Mouse (Mus musculus): Measurements from ENCODE around the gene Krt7.

The Krt7 gene

DNA sequence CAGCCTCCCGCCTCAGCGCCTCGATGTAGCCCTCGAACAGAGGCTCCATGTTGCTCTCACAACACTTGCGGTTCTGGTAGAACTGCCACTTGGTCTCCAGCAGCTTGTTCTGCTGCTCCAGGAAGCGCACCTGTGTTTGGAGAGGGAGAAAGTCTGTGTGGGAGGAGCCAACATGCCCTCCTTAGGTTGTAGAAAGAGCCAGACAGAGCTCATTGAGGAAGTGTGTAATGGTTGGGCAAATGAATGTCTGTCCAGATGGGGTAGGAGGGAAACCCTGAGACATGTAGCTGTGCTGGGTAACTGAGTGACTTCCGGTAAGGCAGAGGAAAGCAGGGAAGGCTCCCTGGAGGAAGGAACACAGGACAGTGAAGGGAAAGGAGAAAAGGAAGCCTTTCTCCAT is 25.8 kb downstream of the Krt7 start:
- in situ Hi-C loops (cut with MboI; ENCODE audit: low sequenced_read_pairs), result no loop called here

DNA sequence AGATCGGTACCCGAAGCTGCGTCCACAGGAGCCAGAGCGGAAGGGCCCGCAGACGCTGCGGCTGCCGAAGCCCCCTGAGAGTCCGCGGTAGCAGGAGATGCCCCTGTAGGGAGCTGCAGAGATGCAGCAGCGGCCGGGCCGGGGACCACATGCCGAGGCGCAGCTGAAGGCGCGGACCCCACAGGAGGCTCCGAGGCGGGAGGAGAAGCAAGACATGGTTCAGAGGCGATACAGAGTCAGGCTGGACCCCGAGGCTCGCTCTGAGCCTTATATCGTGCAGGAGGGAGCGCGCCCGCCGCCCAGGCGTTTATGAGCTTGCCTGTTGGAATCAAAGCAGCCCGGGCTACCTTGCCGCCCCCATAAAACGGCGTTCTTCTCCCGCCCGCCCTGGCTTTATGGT is 27.7 kb downstream of the Krt7 start, which contains the start of gene Krt87:
TSS of gene Krt87 (minus strand) at position 250 of the 400 bp plus-strand sequence.
- in situ Hi-C loops (cut with MboI; ENCODE audit: low sequenced_read_pairs), result no loop called here

DNA sequence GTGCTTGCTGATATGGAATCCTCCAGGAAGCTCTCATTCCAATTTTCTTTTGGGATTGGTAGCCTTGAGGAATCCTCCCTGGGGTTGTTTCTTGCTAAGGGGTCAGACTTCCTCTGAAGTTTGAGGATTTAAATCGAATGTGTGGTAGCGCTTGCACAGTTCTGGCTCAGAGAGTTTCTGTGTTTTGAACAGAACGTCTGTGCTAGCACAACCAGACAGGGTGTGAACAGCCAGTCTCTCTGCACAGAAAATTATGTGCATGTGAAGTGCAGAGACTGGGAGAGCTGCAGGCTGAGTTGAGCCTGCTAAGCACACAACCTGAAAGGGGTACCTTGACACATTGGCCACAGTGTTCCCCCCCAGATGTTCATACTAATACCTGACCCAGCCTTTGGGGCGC is 30.0 kb downstream of the Krt7 start:
- in situ Hi-C loops (cut with MboI; ENCODE audit: low sequenced_read_pairs), result no loop called here

DNA sequence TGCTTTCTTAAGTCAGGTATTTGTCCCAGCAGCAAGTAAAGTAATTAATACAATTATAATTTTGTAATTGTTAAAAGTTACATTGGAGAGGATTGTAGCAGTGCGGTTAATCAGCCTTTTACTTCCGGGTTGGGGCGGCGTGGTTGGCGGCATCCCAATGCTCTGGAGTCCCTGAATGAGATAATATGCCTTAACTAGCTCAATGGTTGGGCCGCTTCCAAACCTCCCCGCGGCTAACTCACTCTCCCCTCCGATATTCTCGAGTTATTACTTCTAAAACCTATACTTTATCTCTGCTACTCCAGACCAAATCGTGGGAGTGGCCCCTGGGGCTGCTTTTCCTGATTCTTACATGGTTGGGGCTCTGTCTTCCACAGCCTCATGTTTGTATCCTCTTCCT is 35.7 kb downstream of the Krt7 start:
- in situ Hi-C loops (cut with MboI; ENCODE audit: low sequenced_read_pairs), result no loop called here

DNA sequence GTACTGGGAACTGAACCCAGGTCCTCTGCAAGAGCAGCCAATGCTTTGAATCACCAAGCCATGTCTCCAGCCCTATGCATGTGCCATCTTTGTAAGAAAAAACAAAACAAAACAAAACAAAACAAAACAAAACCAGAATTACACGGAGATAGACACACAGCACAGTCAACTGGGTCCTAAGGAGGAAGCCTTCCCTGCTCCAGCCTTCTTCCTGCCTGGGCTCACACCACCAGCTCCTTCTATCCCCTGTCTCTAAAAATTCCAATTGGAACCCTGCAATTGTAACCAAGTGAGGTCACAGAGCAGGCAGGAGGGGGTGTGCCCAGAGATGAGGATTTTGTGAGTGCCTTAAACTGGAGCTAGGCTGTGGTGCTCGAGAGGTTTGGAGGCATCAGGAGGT is 36.6 kb downstream of the Krt7 start, which contains the start of gene Krt88:
TSS of gene Krt88 (plus strand) at position 301 of the 400 bp plus-strand sequence.
- in situ Hi-C loops (cut with MboI; ENCODE audit: low sequenced_read_pairs), result no loop called here

DNA sequence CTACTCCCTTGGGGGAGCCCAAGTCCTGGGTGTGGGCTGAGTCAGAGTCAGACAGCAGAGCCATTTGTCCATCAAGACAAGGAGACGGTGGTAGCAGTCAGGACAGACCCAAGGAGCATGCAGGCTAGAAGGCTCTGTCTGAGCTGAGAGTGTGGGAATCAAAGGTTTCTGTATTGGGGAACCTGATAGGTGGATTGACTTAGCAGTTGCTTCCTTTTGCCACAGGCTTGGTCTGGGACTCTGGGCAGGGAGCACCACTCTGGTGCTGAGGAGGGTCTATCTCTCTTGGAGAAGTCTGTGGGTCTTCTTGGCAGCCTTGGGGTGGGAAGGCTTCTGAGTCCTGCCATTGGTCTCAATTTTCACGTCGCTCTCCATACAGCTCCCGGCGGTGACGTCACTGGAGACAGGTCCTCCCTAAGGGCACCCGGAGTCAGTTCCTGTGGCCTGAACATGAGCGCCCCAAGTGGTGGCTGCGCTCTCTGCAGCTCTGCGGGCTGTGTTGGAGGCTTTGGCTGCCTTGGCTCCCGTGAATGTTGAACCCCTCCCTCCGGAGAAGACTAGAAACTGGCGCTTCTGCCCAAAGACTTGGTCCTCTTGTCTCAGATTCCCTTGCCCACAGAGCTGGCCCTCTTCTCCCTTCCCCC is 42.4 kb downstream of the Krt7 start:
- in situ Hi-C loops (cut with MboI; ENCODE audit: low sequenced_read_pairs), result no loop called here

DNA sequence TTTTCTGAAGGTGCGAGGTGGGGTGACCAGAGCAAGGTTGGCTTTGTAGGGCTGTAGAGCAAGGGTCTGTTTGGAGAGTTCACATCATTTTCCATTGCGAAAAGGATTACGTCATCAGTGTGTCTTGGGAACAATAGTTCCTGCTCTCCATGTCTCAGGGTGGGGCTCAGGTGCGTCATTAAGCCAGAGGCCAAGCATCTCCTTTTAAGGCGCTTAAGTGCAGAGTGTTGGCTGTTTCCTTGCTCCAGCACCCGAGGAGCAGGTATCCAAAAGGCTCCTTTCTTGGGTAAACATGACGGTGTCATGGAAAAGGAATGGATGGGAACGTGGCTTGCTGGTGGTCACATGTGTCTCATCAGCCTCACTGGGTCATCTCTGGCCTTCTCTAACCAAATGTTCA is 43.9 kb downstream of the Krt7 start:
- in situ Hi-C loops (cut with MboI; ENCODE audit: low sequenced_read_pairs), result no loop called here

DNA sequence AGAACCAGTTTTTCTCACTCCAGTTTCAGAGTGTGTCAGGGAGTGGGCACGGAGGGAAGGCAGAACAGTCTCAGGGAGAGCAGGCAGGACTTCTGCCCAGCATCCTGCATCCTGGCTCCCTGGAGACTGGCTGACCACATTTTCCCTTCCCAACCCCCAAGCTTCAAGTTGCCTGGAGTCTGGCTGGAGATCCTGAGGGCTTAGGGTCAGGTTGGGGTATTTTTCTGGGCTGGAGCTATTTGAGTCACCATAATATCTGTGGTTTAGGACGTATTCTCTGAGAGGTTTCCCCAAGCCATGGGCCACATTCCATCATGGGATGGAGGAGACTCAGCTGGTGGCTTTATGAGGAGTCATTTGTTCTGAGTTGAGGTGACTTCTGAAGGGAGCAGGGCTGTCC is 44.4 kb downstream of the Krt7 start:
- in situ Hi-C loops (cut with MboI; ENCODE audit: low sequenced_read_pairs), result no loop called here

DNA sequence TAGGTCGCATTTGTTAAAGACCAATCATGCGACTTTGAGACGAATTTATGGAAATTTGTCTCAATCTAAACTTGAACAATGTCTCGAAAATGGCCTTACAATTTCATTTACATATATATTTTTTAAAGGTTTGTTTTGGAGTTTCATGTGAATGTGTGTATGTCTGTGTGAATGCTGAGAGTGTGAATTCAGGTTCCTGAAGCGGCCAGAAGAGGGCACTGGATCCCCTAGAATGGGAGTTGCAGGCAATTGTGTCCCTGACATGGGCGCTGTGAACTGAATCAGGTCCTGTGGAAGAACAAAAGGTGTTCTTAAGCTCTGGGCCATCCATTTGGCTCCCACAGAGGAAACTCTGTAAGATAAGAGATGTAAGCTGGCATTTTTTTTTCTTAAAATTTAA is 45.0 kb downstream of the Krt7 start:
- in situ Hi-C loops (cut with MboI; ENCODE audit: low sequenced_read_pairs), result no loop called here

DNA sequence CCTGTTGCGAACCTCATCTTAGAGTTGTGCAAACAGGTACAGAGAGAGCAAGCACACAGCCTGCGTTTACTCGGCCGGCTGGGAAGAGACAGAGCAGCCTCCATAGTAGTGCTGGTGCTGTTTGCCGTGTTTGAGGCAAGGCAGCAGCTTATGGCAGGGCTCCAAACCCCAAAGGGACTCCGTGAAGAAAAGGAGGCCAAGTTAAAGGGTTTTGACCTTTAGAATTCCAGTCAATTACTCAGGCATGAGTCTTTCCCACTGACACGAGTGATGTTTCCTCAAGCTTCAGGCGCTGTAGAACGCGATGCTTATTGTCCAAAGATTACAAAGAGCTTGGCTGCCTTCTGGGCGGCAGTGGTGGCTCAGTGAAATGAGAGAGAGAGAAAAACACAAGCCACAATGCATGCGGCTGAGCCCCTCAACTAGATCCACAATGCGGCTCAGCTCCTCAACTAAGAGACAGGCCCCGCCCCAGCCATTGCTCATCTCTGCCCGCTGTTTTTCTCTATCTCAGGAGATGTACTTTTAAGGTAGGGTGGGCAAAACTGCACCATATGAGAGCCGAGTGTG is 47.6 kb downstream of the Krt7 start:
- in situ Hi-C loops (cut with MboI; ENCODE audit: low sequenced_read_pairs), result no loop called here

DNA sequence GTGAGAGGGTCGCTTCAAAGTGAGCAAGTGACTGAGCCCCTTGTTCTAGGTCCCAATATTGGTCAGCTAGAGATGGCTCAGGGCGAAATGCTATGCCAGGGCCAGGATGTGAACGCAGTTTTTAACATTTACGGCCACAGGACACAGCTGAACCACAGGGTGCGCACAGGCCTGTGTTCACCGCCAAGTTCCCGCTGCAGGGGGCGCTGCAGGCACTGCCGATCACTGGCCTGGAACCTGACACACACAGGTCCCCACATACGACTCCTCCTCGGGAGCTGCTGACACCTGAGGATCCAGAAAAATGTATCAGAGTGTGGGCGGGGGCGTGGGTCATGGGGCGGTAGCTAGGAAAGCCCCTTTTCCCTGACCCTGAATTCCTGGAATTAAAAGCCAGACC is 48.4 kb downstream of the Krt7 start:
- in situ Hi-C loops (cut with MboI; ENCODE audit: low sequenced_read_pairs), result no loop called here

DNA sequence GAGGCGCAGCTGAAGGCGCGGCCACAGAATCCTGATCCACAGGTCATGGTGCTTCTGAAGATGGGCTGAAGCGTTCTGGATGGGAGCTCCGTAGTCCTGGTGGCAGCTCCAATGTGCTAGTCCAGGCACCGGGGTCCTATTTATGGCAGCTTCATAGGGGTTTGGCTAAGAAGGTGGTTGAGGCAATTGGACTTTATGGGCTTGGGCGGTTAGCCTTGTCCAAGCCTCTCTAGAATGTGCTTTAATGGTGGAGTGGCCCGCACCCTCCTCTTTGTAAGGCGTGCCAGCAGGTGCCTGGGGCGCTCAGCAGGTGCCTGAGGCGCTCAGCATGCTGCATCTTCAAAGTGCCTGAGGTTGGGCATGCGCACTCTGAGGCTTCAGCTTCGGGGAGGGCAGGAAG is 52.8 kb downstream of the Krt7 start, which contains the start of gene Krt81:
TSS of gene Krt81 (minus strand) at position 101 of the 400 bp plus-strand sequence.
- in situ Hi-C loops (cut with MboI; ENCODE audit: low sequenced_read_pairs), result no loop called here

DNA sequence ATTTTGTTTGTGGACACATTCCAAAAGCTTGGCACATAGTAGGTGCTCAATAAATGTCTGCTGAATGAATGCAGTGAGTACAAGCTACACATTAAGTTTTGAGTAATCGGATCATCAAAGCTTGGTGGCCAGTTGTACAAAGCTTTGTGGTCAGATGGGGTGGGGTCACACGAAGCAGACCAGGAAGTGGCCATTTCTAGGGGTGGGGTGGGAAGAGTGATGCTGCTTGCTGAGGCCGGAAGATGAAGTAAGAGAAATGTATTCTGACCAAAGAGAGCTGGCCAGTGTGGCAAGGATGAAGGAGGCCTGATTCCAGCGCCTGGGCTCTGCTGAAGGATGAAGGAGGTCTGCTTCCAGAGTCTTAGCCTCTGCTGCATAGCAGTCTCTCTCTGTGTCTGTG is 58.2 kb downstream of the Krt7 start:
- in situ Hi-C loops (cut with MboI; ENCODE audit: low sequenced_read_pairs), result no loop called here

DNA sequence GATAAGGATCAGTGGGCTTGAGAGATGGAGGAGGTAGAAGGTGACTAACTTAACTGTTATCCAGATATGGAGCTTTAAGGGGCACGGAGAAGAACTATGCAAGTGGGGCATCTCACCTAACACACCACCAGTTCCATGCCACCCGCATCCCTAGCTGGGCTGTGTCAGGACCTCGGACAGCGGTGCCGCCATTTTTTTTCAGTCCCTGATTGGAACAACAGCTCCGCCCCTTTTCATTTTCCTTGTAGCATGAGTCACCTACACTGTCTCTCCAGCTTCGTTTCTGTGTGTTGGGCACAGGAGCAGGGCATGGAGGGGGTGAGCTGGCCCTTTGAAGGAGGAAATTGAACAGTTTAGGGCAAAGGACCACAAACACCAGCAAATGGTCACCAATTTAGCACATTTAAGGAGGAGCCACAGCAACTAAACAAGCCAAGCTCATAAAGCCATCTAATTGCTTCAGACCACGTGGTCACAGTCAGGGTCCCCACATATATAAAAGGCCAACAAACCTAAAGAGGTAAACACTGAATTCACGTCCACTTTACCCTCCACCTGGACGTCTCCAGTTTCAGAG is 62.2 kb downstream of the Krt7 start, which contains the start of gene Krt86:
TSS of gene Krt86 (plus strand) at position 527 of the 577 bp plus-strand sequence.
- in situ Hi-C loops (cut with MboI; ENCODE audit: low sequenced_read_pairs), result no loop called here

DNA sequence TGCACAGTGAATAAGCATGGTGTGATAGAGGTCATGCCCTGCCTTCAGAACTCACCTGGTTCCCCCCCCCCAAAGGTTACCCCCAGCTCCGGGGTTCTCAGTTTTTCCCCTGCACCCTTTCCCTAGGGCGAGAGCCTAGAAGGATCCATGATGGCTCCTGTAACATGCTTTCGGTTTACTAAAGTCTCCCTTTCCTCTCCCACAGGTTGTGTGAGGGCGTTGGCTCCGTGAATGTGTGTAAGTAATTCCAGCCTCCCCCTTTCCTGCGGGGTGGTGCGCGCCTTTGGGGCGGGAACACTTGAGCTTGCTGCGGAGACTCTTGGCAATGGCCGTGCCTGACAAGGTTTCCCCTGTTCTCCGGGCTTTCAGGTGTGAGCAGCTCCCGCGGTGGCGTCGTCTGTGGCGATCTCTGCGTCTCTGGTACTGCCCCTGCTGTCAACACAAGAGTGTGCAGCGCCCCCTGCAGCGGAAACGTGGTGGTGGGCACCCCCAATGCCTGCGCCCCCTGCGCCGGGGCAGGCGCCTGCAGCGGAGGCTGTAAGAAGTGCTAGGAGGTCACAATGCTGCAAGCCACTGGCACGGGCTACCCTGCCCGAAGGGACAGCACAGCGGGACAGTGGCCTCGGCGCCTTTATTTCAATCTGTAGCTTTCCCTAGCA is 68.3 kb downstream of the Krt7 start:
- in situ Hi-C loops (cut with MboI; ENCODE audit: low sequenced_read_pairs), result no loop called here

DNA sequence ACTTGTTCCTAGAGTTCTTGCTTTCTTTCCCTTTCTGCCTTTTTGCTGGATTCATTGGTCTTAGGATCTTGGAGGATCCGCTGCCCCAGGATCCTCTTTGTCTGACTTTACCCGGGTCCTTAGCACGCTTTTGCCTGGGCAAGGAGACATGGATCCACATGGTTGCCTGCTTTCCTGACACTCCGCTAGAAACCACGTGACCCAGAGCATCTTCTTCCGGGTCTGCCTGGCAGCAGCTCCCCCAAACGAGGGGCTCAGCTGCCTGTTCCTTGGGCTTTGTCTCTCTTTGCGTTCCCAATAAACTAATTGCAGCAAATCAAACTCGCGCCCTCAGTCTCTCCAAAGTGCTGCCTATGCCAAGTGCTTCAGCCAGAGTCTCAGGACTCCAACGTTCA is 68.8 kb downstream of the Krt7 start:
- in situ Hi-C loops (cut with MboI; ENCODE audit: low sequenced_read_pairs), result no loop called here
